Mouse (Mus musculus) stomach, embryonic 16.5 days (tissue): ENCODE measurements at regions not wholly inside any gene's neighbourhood (a gene's known extent, or its start where the extent isn't known, plus 50 kb on each side); places are given as distances from the start of the nearest gene placed in this dataset.

ENCODE experiments used
- ATAC-seq: fragments of 200-750 bp; cut with Nextera tagmentation; 2 replicates; pipeline ENCODE4 v1.8.0; 2017; ENCODE audit warnings: moderate number of reproducible peaks, moderate TSS enrichment; ENCODE audit not compliant: insufficient read depth, low FRiP score
- H3K27ac ChIP-seq: fragments of 300-500 bp; sonication (generic); 2 replicates; pipeline ENCODE4 v1.5.1; 2014; ENCODE audit warnings: low read length
- H3K27me3 ChIP-seq: fragments of 300-500 bp; sonication (generic); 2 replicates; pipeline ENCODE4 v1.6.1; 2014; ENCODE audit warnings: low read length, control low read depth, mixed read lengths; ENCODE audit not compliant: control insufficient read depth, insufficient read depth
- H3K36me3 ChIP-seq: fragments of 300-500 bp; sonication (generic); 2 replicates; pipeline ENCODE4 v1.6.1; 2014; ENCODE audit warnings: low read length; ENCODE audit not compliant: control insufficient read depth, insufficient read depth
- H3K4me1 ChIP-seq: fragments of 300-500 bp; sonication (generic); 2 replicates; pipeline ENCODE4 v1.6.1; 2014; ENCODE audit warnings: low read length, control low read depth, mixed read lengths; ENCODE audit not compliant: control insufficient read depth, insufficient read depth
- H3K4me2 ChIP-seq: fragments of 300-500 bp; sonication (generic); 2 replicates; pipeline ENCODE4 v1.6.1; 2014; ENCODE audit warnings: low read depth, low read length, mixed read lengths
- H3K4me3 ChIP-seq: fragments of 300-500 bp; sonication (generic); replicated peaks from 2 replicates; pipeline ENCODE4 v1.5.1; 2014; ENCODE audit warnings: mild to moderate bottlenecking, low read length
- H3K9ac ChIP-seq: fragments of 300-500 bp; sonication (generic); 2 replicates; pipeline ENCODE4 v1.6.1; 2014; ENCODE audit warnings: low read length
- H3K9me3 ChIP-seq: fragments of 300-500 bp; sonication (generic); replicated peaks from 2 replicates; pipeline ENCODE4 v1.6.1; 2016; ENCODE audit warnings: low read length, control low read depth; ENCODE audit not compliant: control insufficient read depth
- WGBS: fragments of 180-500 bp; shearing (Covaris S2); extraction: QIAGEN DNeasy Blood & Tissue Kit; methylation state at CpG from one replicate; pipeline ENCODE4 v1.1.7; 2014; 5-methylcytosine and 5-hydroxymethylcytosine counted together

GRCm38 (mm10) chr19:54688630-54689029 lies 438.4 kb downstream of the Gpam start:
- no peak overlapping the region for H3K4me3 ChIP-seq
- no peaks in the 10 kb centered on the region for H3K27me3 ChIP-seq
- H3K27ac ChIP-seq, result no peak overlapping the region
- H3K4me1 ChIP-seq, result no peaks in the 10 kb centered on the region
- no peaks in the 10 kb centered on the region for H3K36me3 ChIP-seq
- ATAC-seq, result no peak
- no peak overlapping the region for H3K9ac ChIP-seq
- H3K9me3 ChIP-seq, result no peaks in the 10 kb centered on the region
- H3K4me2 ChIP-seq, result no peak overlapping the region

DNA sequence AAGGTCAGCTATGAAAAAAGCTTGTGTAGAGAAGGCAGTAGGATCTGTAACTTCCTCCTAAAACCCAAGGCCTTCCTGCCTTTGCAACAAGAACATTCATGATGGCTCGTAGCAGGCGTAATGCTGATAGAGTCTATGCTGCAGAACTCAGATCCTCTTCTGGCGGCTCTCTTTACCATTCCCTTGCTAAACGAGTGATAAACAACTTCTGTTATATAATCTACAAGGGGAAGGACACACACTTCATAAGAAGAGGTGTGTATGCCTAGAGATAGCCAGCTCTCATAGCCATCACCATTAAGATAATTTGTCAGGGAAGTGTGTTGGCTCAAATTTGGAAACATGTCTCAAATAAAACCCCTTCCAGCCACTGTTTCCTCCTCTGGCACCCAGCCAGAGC lies 441.9 kb downstream of the Gpam start:
- H3K4me2 ChIP-seq, result no peak overlapping the region
- no peaks in the 10 kb centered on the region for H3K36me3 ChIP-seq
- H3K4me3 ChIP-seq, result no peak overlapping the region
- 78% methylated on average over 4 of the region's 4 CpGs for WGBS
- no peak for ATAC-seq
- H3K27ac ChIP-seq, result no peak overlapping the region
- no peaks in the 10 kb centered on the region for H3K27me3 ChIP-seq
- no peaks in the 10 kb centered on the region for H3K4me1 ChIP-seq
- H3K9ac ChIP-seq, result no peak overlapping the region
- no peaks in the 10 kb centered on the region for H3K9me3 ChIP-seq
